Mouse (Mus musculus) liver, embryonic 13.5 days (tissue): Measurements from ENCODE around the gene Zfp341. TPM values are rescaled to one million over a fixed set of nuclear protein-coding genes. Genes with fewer than 3 reads are reported as not detected.

Experiments used
- ATAC-seq: fragments of 200-750 bp; cut with Nextera tagmentation; 2 replicates; pipeline ENCODE4 v1.8.0; 2017; ENCODE audit warnings: low read depth, mild to moderate bottlenecking, moderate number of reproducible peaks, moderate library complexity
- DNase-seq: peaks from one replicate; pipeline ENCODE4 v3.0.0; 2022
- H3K27ac ChIP-seq: fragments of 300-500 bp; sonication (generic); 2 replicates; pipeline ENCODE4 v1.5.1; 2015; ENCODE audit warnings: moderate library complexity, mild to moderate bottlenecking, inconsistent platforms
- H3K27me3 ChIP-seq: fragments of 300-500 bp; sonication (generic); 2 replicates; pipeline ENCODE4 v1.6.1; 2015; ENCODE audit warnings: mild to moderate bottlenecking, inconsistent platforms
- H3K36me3 ChIP-seq: fragments of 300-500 bp; sonication (generic); 2 replicates; pipeline ENCODE4 v1.6.1; 2015; ENCODE audit warnings: mild to moderate bottlenecking, inconsistent platforms
- H3K4me1 ChIP-seq: fragments of 300-500 bp; sonication (generic); replicated peaks from 2 replicates; pipeline ENCODE4 v1.6.1; 2015; ENCODE audit warnings: inconsistent platforms
- H3K4me2 ChIP-seq: fragments of 300-500 bp; sonication (generic); 2 replicates; pipeline ENCODE4 v1.6.1; 2015; ENCODE audit warnings: inconsistent platforms, mild to moderate bottlenecking, moderate library complexity
- H3K4me3 ChIP-seq: fragments of 300-500 bp; sonication (generic); replicated peaks from 2 replicates; pipeline ENCODE4 v1.5.1; 2015; ENCODE audit warnings: mild to moderate bottlenecking, inconsistent platforms
- H3K9ac ChIP-seq: fragments of 300-500 bp; sonication (generic); 2 replicates; pipeline ENCODE4 v1.6.1; 2015; ENCODE audit warnings: mild to moderate bottlenecking, inconsistent platforms
- H3K9me3 ChIP-seq: fragments of 300-500 bp; sonication (generic); replicated peaks from 2 replicates; pipeline ENCODE4 v1.6.1; 2016; ENCODE audit warnings: inconsistent platforms
- WGBS: fragments of 180-500 bp; shearing (Covaris S2); methylation state at CpG from one replicate; pipeline ENCODE4 v1.1.7; 2015; ENCODE audit not compliant: insufficient replicate concordance; 5-methylcytosine and 5-hydroxymethylcytosine counted together
- polyA plus RNA-seq: library from polyadenylated mRNA; unstranded; fragments of >200 nt; fragmentation: Nextera tagmentation; extraction: Ambion mirVana; gene quantifications from 2 replicates; pipeline ENCODE4 v1.2.1, GENCODE M21; 2015

The Zfp341 gene
- polyA plus RNA-seq, 1 experiment from 2014 or later: 2.1 TPM

DNA sequence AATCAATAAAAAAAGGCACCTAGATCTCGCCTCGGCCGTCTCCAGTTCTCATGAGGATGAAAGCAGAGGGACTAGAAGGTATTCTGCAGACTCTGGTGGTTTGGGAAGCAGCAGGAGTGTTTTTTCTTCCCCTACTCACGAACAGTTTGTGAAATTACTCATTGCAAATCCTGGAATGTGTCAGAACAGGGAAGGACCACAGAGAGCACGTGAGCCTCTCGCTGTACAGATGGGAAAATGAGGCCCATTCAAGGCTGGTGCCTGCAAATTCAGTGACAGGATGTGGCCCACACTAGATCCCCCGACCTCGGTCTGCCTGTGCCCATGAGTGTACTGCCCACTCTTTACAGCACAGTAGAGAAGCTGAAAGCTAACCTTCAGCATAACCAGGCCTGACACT lies 41.1 kb upstream of the Zfp341 start:
- H3K27me3 ChIP-seq: no peaks in the 10 kb centered on the region
- ATAC-seq (no peak), DNase-seq (no peak)
- WGBS: 64% methylated on average over 8 of the region's 8 CpGs
- H3K4me1 ChIP-seq: peaks cover 34% of the 10 kb centered on the region
- H3K36me3 ChIP-seq: no peaks in the 10 kb centered on the region
- no peak overlapping the region for H3K4me2 ChIP-seq
- no peak overlapping the region for H3K9ac ChIP-seq
- H3K27ac ChIP-seq: no peak overlapping the region
- H3K4me3 ChIP-seq: no peak overlapping the region
- H3K9me3 ChIP-seq: no peaks in the 10 kb centered on the region

DNA sequence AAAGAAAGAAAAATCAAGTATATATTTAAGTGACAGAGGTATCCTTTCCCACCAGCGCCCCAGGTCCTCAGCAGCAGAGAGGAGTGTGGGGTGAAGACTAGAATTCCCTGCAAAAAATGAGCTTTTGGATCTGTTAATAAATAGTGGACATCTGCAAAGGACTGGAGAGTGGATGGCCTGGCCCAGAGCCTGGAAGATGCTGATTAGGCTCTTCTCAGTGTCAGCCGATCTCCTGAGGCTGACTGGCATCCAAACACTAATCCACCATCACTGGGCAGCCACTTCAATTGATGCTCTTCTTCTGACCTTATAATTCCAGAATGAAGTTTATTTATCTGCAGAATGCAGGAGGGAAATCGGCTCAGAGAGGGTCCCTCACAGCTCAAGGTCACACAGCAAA lies 40.1 kb upstream of the Zfp341 start:
- H3K27me3 ChIP-seq: no peaks in the 10 kb centered on the region
- no peaks in the 10 kb centered on the region for H3K36me3 ChIP-seq
- peaks cover 24% of the 10 kb centered on the region for H3K4me1 ChIP-seq
- DNase-seq: no peak
- no peak overlapping the region for H3K27ac ChIP-seq
- H3K4me2 ChIP-seq: no peak overlapping the region
- ATAC-seq: no peak
- WGBS: 77% methylated on average over 3 of the region's 3 CpGs
- no peak overlapping the region for H3K4me3 ChIP-seq
- H3K9me3 ChIP-seq: no peaks in the 10 kb centered on the region
- H3K9ac ChIP-seq: no peak overlapping the region

- ATAC-seq (no peak), DNase-seq (no peak)
- Histone ChIP-seq H3K27me3 (no peaks in the 10 kb centered on the region), H3K9ac (no peak overlapping the region), H3K9me3 (no peaks in the 10 kb centered on the region), H3K27ac (no peak overlapping the region), H3K4me3 (no peak overlapping the region), H3K4me2 (no peak overlapping the region), H3K4me1 (peaks cover 15% of the 10 kb centered on the region), H3K36me3 (no peaks in the 10 kb centered on the region)
- WGBS: 53% methylated on average over 7 of the region's 7 CpGs
Observed at GRCm38 (mm10) chr2:154574271-154574670, 38.8 kb upstream of the Zfp341 start.

- ATAC-seq: no peak
Observed at GRCm38 (mm10) chr2:154576876-154577743, 36.0 kb upstream of the Zfp341 start.

DNA sequence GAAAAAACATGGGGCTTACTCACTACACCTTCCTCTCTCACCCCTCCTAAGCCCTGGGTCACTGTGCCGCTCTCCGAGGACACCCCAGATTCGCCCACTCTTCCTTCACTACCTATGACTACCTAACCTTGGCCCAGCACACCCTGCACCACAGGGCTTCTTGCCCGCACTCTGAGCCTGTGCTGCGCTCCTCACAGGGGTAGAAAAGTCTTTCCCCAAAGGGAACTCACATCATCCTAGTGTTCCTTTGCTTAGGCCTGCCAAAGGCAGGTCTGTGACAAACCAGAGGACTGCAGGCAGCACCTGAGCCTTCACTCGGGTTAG lies 35.4 kb upstream of the Zfp341 start:
- Histone ChIP-seq H3K36me3 (no peaks in the 10 kb centered on the region), H3K27ac (no peak overlapping the region), H3K9ac (no peak overlapping the region), H3K4me3 (no peak overlapping the region), H3K9me3 (no peaks in the 10 kb centered on the region), H3K27me3 (no peaks in the 10 kb centered on the region), H3K4me1 (peaks cover 3% of the 10 kb centered on the region), H3K4me2 (no peak overlapping the region)
- ATAC-seq: no peak
- no peak for DNase-seq
- 79% methylated on average over 6 of the region's 6 CpGs for WGBS

More at GRCm38 (mm10) chr2:154576876-154577743, 36.0 kb upstream of the Zfp341 start:
- no peak overlapping the region for H3K27ac ChIP-seq
- DNase-seq: no peak
- WGBS: 67% methylated on average over 12 of the region's 12 CpGs
- no peak overlapping the region for H3K4me3 ChIP-seq
- no peaks in the 10 kb centered on the region for H3K36me3 ChIP-seq
- H3K27me3 ChIP-seq: no peaks in the 10 kb centered on the region
- no peaks in the 10 kb centered on the region; the same call in 1 of the 2 replicates for H3K4me1 ChIP-seq
- no peak overlapping the region for H3K9ac ChIP-seq
- no peak overlapping the region for H3K4me2 ChIP-seq
- no peaks in the 10 kb centered on the region for H3K9me3 ChIP-seq

DNA sequence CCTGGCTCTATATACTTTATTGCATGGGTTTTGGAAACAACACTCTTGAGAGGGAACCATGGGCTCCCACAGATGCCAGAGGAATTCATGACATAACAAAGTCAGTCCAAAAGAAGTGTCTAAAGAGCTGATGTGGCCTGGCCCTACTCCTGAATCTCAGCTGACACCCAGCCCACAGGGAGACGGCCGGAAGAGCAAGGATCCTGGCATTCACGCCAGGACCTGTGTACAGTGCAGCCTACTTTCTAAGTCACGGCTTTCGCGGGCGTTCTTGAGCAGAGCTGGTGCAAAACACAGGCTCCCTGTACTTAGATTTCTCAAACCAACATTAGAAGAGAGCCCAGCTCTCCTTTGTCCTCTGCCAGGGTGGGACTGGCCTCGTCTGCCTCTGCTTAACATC lies 32.5 kb upstream of the Zfp341 start:
- Histone ChIP-seq H3K4me3 (no peak overlapping the region), H3K9me3 (no peaks in the 10 kb centered on the region), H3K4me1 (peaks cover 27% of the 10 kb centered on the region), H3K9ac (no peak overlapping the region), H3K27me3 (no peaks in the 10 kb centered on the region), H3K27ac (no peak overlapping the region), H3K36me3 (no peaks in the 10 kb centered on the region), H3K4me2 (no peak overlapping the region)
- WGBS: 81% methylated on average over 8 of the region's 8 CpGs
- ATAC-seq (no peak), DNase-seq (no peak)

- WGBS: 66% methylated on average over 1 of the region's 1 CpGs
- Histone ChIP-seq H3K4me2 (no peak overlapping the region), H3K4me3 (no peak overlapping the region), H3K27ac (no peak overlapping the region), H3K9ac (no peak overlapping the region), H3K36me3 (peaks cover 2% of the 10 kb centered on the region), H3K4me1 (peaks cover 27% of the 10 kb centered on the region), H3K9me3 (no peaks in the 10 kb centered on the region), H3K27me3 (no peaks in the 10 kb centered on the region)
- no peak for ATAC-seq
- no peak for DNase-seq
Observed at GRCm38 (mm10) chr2:154581421-154581820, 31.7 kb upstream of the Zfp341 start.

DNA sequence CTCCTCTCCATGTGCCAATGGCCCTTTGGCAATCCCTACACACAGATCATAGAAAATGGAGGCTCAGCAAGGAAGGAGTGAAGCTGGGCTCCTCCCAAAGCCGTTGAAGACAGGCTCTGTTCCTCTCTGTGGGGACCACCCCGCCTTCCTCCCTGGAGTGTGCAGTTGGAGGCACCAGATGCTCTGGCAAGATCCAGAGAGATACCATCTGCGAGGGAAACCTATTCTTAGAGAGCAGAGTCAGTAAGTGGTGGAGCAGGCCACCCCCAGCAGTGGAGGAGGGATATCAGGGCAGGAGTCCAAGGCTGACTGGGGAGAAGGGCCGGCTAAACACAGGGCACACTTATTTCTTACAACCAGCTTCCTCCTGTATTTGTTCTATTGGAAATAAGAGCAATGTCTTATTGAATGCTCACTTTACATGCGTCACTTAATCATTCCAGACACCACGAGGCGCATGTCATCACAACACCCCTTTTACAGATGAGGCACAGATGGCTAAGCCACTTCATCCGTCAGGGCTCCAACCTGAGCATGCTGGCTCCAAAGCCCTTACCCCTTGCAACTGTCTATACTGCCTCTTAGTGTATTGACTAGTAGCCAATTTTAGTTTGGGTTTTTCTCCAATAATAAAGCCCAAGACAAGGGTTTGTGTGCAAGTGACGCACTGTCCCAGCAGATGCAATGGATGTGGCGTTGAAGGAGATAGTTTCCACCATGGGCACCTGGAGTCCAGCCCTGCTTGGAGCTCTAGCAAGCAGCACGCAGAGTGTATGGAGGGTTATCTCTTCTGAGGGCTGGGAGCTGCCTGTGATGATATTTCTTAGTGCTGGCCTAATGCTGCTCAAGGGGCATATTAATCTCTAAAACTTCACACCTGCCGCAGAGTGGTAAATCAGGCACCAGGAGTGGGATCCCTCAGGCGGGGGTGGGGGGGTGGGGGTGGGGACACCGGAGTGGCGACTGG lies 28.9 kb upstream of the Zfp341 start:
- peak; percentile 65 for ATAC-seq
- Histone ChIP-seq H3K4me3 (no peak overlapping the region), H3K27me3 (no peaks in the 10 kb centered on the region), H3K9ac (no peak overlapping the region), H3K27ac (0 out of 2 replicates have a peak overlapping the region, but pooled peaks have one; percentile 10), H3K9me3 (no peaks in the 10 kb centered on the region), H3K4me2 (no peak overlapping the region), H3K4me1 (peaks cover 27% of the 10 kb centered on the region), H3K36me3 (peaks cover 17% of the 10 kb centered on the region)
- WGBS: 44% methylated on average over 15 of the region's 15 CpGs
- no peak for DNase-seq

GRCm38 (mm10) chr2:154584931-154585601 lies 28.0 kb upstream of the Zfp341 start:
- no peak for ATAC-seq
- no peak overlapping the region for H3K9ac ChIP-seq
- peaks cover 27% of the 10 kb centered on the region for H3K4me1 ChIP-seq
- no peak for DNase-seq
- H3K4me3 ChIP-seq: no peak overlapping the region
- WGBS: 70% methylated on average over 17 of the region's 17 CpGs
- no peaks in the 10 kb centered on the region for H3K27me3 ChIP-seq
- peaks cover 17% of the 10 kb centered on the region for H3K36me3 ChIP-seq
- no peak overlapping the region for H3K27ac ChIP-seq
- no peaks in the 10 kb centered on the region for H3K9me3 ChIP-seq
- no peak overlapping the region for H3K4me2 ChIP-seq

GRCm38 (mm10) chr2:154586405-154586804 lies 26.7 kb upstream of the Zfp341 start:
- Histone ChIP-seq H3K27me3 (no peaks in the 10 kb centered on the region), H3K4me1 (peaks cover 27% of the 10 kb centered on the region), H3K36me3 (peaks cover 17% of the 10 kb centered on the region), H3K27ac (no peak overlapping the region), H3K4me3 (no peak overlapping the region), H3K4me2 (no peak overlapping the region), H3K9ac (no peak overlapping the region), H3K9me3 (no peaks in the 10 kb centered on the region)
- DNase-seq (peak; percentile 45), ATAC-seq (no peak)
- WGBS: 60% methylated on average over 5 of the region's 5 CpGs

DNA sequence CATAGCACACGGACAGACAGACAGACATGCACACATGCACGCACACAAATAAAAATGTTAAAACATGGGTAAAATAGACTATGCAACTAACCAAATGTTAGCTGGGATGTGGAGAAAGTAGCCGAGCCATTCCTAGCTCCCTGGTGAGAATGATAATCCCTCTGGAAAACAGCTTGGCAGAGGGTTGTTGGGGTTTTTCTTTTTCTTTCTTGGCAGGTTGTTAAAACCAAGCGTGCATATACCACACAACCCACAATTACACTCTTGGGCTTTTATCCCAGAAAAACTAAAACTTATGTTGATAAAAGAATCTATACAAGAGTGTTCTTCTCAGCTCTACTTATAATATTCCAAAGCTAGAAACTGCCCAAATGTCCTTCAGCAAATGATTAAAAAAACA lies 24.0 kb upstream of the Zfp341 start:
- Histone ChIP-seq H3K27me3 (no peaks in the 10 kb centered on the region), H3K27ac (no peak overlapping the region), H3K4me2 (no peak overlapping the region), H3K4me1 (peaks cover 10% of the 10 kb centered on the region), H3K36me3 (peaks cover 38% of the 10 kb centered on the region), H3K4me3 (no peak overlapping the region), H3K9me3 (no peaks in the 10 kb centered on the region), H3K9ac (no peak overlapping the region)
- DNase-seq (no peak), ATAC-seq (no peak)
- WGBS: 78% methylated on average over 4 of the region's 4 CpGs
